Mouse (Mus musculus) liver, embryonic 15.5 days (tissue): ENCODE results near the gene Fut11. TPM values are rescaled to one million over a fixed set of nuclear protein-coding genes. Genes with fewer than 3 reads are reported as not detected.

ENCODE experiments used
- ATAC-seq: fragments of 200-750 bp; cut with Nextera tagmentation; 2 replicates; pipeline ENCODE4 v1.8.0; 2017; ENCODE audit warnings: moderate number of reproducible peaks, mild to moderate bottlenecking, moderate library complexity; ENCODE audit not compliant: insufficient read depth
- H3K27ac ChIP-seq: fragments of 300-500 bp; sonication (generic); replicated peaks from 2 replicates; pipeline ENCODE4 v1.5.1; 2015; ENCODE audit warnings: mild to moderate bottlenecking, inconsistent platforms
- H3K27me3 ChIP-seq: fragments of 300-500 bp; sonication (generic); 2 replicates; pipeline ENCODE4 v1.6.1; 2015; ENCODE audit warnings: mild to moderate bottlenecking, inconsistent platforms
- H3K36me3 ChIP-seq: fragments of 300-500 bp; sonication (generic); replicated peaks from 2 replicates; pipeline ENCODE4 v1.6.1; 2015; ENCODE audit warnings: moderate library complexity, mild to moderate bottlenecking, inconsistent platforms
- H3K4me1 ChIP-seq: fragments of 300-500 bp; sonication (generic); replicated peaks from 2 replicates; pipeline ENCODE4 v1.6.1; 2015; ENCODE audit warnings: inconsistent platforms
- H3K4me2 ChIP-seq: fragments of 300-500 bp; sonication (generic); 2 replicates; pipeline ENCODE4 v1.6.1; 2015; ENCODE audit warnings: moderate library complexity, mild to moderate bottlenecking, inconsistent platforms
- H3K4me3 ChIP-seq: fragments of 300-500 bp; sonication (generic); replicated peaks from 2 replicates; pipeline ENCODE4 v1.5.1; 2015; ENCODE audit warnings: mild to moderate bottlenecking, inconsistent platforms
- H3K9ac ChIP-seq: fragments of 300-500 bp; sonication (generic); 2 replicates; pipeline ENCODE4 v1.6.1; 2015; ENCODE audit warnings: moderate library complexity, mild to moderate bottlenecking, inconsistent platforms
- H3K9me3 ChIP-seq: fragments of 300-500 bp; sonication (generic); replicated peaks from 2 replicates; pipeline ENCODE4 v1.6.1; 2016; ENCODE audit warnings: inconsistent platforms
- WGBS: fragments of 180-500 bp; shearing (Covaris S2); methylation state at CpG from one replicate; pipeline ENCODE4 v1.1.7; 2015; ENCODE audit warnings: mixed read lengths; ENCODE audit not compliant: insufficient replicate concordance; 5-methylcytosine and 5-hydroxymethylcytosine counted together
- polyA plus RNA-seq: library from polyadenylated mRNA; unstranded; fragments of >200 nt; fragmentation: Nextera tagmentation; extraction: Ambion mirVana; gene quantifications from 2 replicates; pipeline ENCODE4 v1.2.1, GENCODE M21; 2015

Fut11 gene
- polyA plus RNA-seq, 1 experiment from 2014 or later: 6.3 TPM

GRCm38 (mm10) chr14:20677906-20678305, 16.9 kb upstream of the Fut11 start:
- Histone ChIP-seq H3K27ac (no peak overlapping the region), H3K4me2 (no peak overlapping the region), H3K27me3 (no peaks in the 10 kb centered on the region), H3K36me3 (peaks cover 72% of the 10 kb centered on the region), H3K4me3 (no peak overlapping the region), H3K4me1 (peaks cover 30% of the 10 kb centered on the region), H3K9ac (no peak overlapping the region), H3K9me3 (no peaks in the 10 kb centered on the region)
- 85% methylated on average over 4 of the region's 4 CpGs for WGBS
- no peak for ATAC-seq

- 88% methylated on average over 2 of the region's 2 CpGs for WGBS
- no peak for ATAC-seq
- Histone ChIP-seq H3K4me1 (peaks cover 12% of the 10 kb centered on the region; the same call in 1 of the 2 replicates), H3K9me3 (no peaks in the 10 kb centered on the region), H3K4me3 (no peak overlapping the region), H3K27ac (no peak overlapping the region), H3K36me3 (peaks cover 100% of the 10 kb centered on the region), H3K27me3 (no peaks in the 10 kb centered on the region), H3K4me2 (no peak overlapping the region), H3K9ac (no peak overlapping the region)
These were observed 13.0 kb upstream of the Fut11 start for GRCm38 (mm10) chr14:20681742-20682141.

GRCm38 (mm10) chr14:20682498-20682897, 12.3 kb upstream of the Fut11 start:
- ATAC-seq: no peak
- Histone ChIP-seq H3K9me3 (no peaks in the 10 kb centered on the region), H3K27me3 (no peaks in the 10 kb centered on the region), H3K4me1 (peaks cover 12% of the 10 kb centered on the region; the same call in 1 of the 2 replicates), H3K4me3 (no peak overlapping the region), H3K36me3 (peaks cover 100% of the 10 kb centered on the region), H3K9ac (no peak overlapping the region), H3K27ac (no peak overlapping the region), H3K4me2 (no peak overlapping the region)
- 56% methylated on average over 3 of the region's 3 CpGs for WGBS

- Histone ChIP-seq H3K36me3 (peaks cover 98% of the 10 kb centered on the region), H3K4me3 (no peak overlapping the region), H3K4me2 (no peak overlapping the region), H3K4me1 (peaks cover 7% of the 10 kb centered on the region; the same call in 1 of the 2 replicates), H3K9ac (no peak overlapping the region), H3K27ac (no peak overlapping the region), H3K9me3 (no peaks in the 10 kb centered on the region), H3K27me3 (no peaks in the 10 kb centered on the region)
- ATAC-seq: no peak
- 81% methylated on average over 3 of the region's 3 CpGs for WGBS
These were observed 8.2 kb upstream of the Fut11 start for GRCm38 (mm10) chr14:20686576-20686975.

GRCm38 (mm10) chr14:20689009-20689408, 5.8 kb upstream of the Fut11 start:
- Histone ChIP-seq H3K4me2 (no peak overlapping the region), H3K4me1 (peaks cover 8% of the 10 kb centered on the region), H3K36me3 (peaks cover 98% of the 10 kb centered on the region), H3K27ac (no peak overlapping the region), H3K9ac (no peak overlapping the region), H3K27me3 (no peaks in the 10 kb centered on the region), H3K4me3 (no peak overlapping the region), H3K9me3 (no peaks in the 10 kb centered on the region)
- no peak for ATAC-seq
- WGBS: 78% methylated on average over 2 of the region's 2 CpGs

GRCm38 (mm10) chr14:20691772-20692171, 3.0 kb upstream of the Fut11 start:
- Histone ChIP-seq H3K4me1 (peaks cover 30% of the 10 kb centered on the region), H3K27me3 (no peaks in the 10 kb centered on the region), H3K27ac (no peak overlapping the region), H3K4me3 (no peak overlapping the region), H3K36me3 (peaks cover 77% of the 10 kb centered on the region), H3K9me3 (no peaks in the 10 kb centered on the region), H3K4me2 (no peak overlapping the region), H3K9ac (no peak overlapping the region)
- ATAC-seq: no peak
- 84% methylated on average over 6 of the region's 6 CpGs for WGBS

- no peak for ATAC-seq
- no peaks in the 10 kb centered on the region for H3K9me3 ChIP-seq
- H3K4me1 ChIP-seq: peaks cover 49% of the 10 kb centered on the region
- H3K4me3 ChIP-seq: no peak overlapping the region
- H3K36me3 ChIP-seq: peaks cover 66% of the 10 kb centered on the region
- H3K27me3 ChIP-seq: no peaks in the 10 kb centered on the region
- peak overlapping the region; percentile 89 for H3K4me2 ChIP-seq
- 74% methylated on average over 10 of the region's 10 CpGs for WGBS
- peak overlapping the region; percentile 93; the same call in 1 of the 2 replicates for H3K27ac ChIP-seq
- H3K9ac ChIP-seq: no peak overlapping the region
These were observed 1.1 kb upstream of the Fut11 start for GRCm38 (mm10) chr14:20693589-20694101.

- Histone ChIP-seq H3K4me1 (peaks cover 56% of the 10 kb centered on the region), H3K4me2 (peak overlapping the region; percentile 89), H3K36me3 (peaks cover 59% of the 10 kb centered on the region), H3K9me3 (no peaks in the 10 kb centered on the region), H3K4me3 (peak overlapping the region; percentile 96), H3K27ac (peak overlapping the region; percentile 93), H3K27me3 (no peaks in the 10 kb centered on the region), H3K9ac (peak overlapping the region; percentile 88)
- ATAC-seq: peak; percentile 9; the same call in 1 of the 2 replicates
- 38% methylated on average over 13 of the region's 13 CpGs for WGBS
These were observed 434 bp upstream of the Fut11 start for GRCm38 (mm10) chr14:20694185-20694883.

GRCm38 (mm10) chr14:20695761-20696520, 1.2 kb downstream of the Fut11 start:
- H3K27me3 ChIP-seq: no peaks in the 10 kb centered on the region
- peak overlapping the region; percentile 96 for H3K4me3 ChIP-seq
- ATAC-seq: no peak
- peak overlapping the region; percentile 89 for H3K4me2 ChIP-seq
- peak overlapping the region; percentile 88 for H3K9ac ChIP-seq
- H3K9me3 ChIP-seq: no peaks in the 10 kb centered on the region
- H3K27ac ChIP-seq: peak overlapping the region; percentile 93
- H3K4me1 ChIP-seq: peaks cover 66% of the 10 kb centered on the region
- peaks cover 49% of the 10 kb centered on the region for H3K36me3 ChIP-seq
- WGBS: 20% methylated on average over 27 of the region's 27 CpGs

- Histone ChIP-seq H3K9me3 (no peaks in the 10 kb centered on the region), H3K4me3 (peak overlapping the region; percentile 96), H3K27ac (no peak overlapping the region), H3K4me2 (peak overlapping the region; percentile 89), H3K36me3 (peaks cover 38% of the 10 kb centered on the region), H3K27me3 (no peaks in the 10 kb centered on the region), H3K4me1 (peaks cover 76% of the 10 kb centered on the region), H3K9ac (no peak overlapping the region)
- 26% methylated on average over 1 of the region's 1 CpGs for WGBS
- no peak for ATAC-seq
These were observed 2.2 kb downstream of the Fut11 start for GRCm38 (mm10) chr14:20696986-20697385.

- 43% methylated on average over 2 of the region's 2 CpGs for whole genome bisulfite sequencing
- ATAC-seq: no peak
- H3K9ac ChIP-seq: no peak overlapping the region
- H3K4me1 ChIP-seq: peaks cover 81% of the 10 kb centered on the region
- H3K27me3 ChIP-seq: no peaks in the 10 kb centered on the region
- no peak overlapping the region; the same call in 1 of the 2 replicates for H3K27ac ChIP-seq
- no peak overlapping the region for H3K4me2 ChIP-seq
- H3K4me3 ChIP-seq: no peak overlapping the region
- no peaks in the 10 kb centered on the region for H3K9me3 ChIP-seq
- H3K36me3 ChIP-seq: peaks cover 23% of the 10 kb centered on the region
These were observed 3.7 kb downstream of the Fut11 start for GRCm38 (mm10) chr14:20698515-20698914.
